Mouse (Mus musculus): ENCODE results near the gene Rpl12.
A peak's percentile ranks its signal among the peaks of the same experiment; 100 is the strongest.

Rpl12 gene

DNA sequence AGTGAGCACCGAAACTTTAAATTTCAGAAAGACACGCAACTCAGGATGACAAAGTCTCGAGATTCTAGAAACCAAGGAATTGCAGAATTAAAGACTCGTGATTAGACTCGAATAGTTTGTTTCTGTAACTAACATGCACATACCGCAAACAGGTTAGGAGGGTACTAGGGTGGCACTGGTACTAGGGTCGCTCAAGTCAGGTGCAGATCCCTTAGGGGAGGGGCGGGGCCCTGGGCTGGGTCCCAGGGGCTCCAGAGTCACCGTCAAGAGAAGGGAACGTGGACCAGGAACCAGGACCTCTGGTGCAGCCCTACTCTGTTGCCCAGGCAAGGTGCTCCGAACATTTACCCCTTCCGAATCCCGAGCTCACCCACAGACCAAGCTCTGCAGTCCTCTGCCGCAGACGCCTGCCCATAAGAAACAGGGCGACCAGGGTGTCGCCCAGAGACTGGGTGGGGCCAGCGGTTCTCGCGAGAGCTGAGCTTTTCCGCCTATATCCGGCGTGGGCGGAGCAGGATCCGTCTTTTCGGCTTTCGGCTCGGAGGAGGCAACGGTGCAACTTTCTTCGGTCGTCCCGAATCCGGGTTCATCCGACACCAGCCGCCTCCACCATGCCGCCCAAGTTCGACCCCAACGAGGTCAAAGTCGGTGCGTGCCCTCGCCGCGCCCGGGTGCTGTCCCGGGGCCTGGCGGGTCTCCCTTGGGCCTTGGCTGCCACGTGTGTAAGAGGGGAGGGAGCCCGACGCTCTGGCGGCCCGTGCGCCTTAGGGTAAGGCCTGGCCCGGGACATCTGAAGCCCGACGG, at the start of gene Rpl12, which contains the start of gene Lrsam1:
Gene Rpl12 (plus strand): TSS at position 368 of the 804 bp plus-strand sequence.
Gene Lrsam1 (minus strand): TSS at position 423 of the 804 bp plus-strand sequence.
- DNase-seq (ENCODE audit: extremely low spot score), result peak; percentile 95

DNA sequence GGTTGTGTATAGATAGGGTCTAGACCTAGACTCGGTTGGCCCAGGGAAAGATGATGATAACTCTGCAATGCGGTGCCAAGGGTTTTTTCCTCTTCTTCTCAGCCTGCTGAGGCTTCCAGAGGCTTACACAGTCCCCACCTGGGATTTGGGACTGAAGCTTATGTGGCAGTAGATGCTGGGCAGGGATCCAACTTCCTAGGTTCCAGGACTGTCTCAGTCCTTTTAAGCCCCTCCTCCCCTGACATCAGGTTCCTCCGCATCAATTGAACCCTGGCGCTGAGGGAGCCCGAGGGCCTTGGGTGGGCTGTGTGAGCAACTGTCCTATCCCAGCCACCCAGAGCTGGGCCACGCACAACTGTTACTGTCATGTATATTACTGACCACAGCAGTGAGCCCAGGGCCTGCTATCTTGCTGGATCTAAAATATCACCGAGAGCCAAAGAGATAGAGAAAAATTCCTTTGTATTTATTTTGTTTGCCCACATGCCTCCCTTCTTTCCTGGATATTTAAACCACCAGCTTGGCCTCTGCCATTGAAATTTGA, 49.6 kb upstream of the Rpl12 start:
- DNase-seq (ENCODE audit: extremely low spot score), result no peak

DNA sequence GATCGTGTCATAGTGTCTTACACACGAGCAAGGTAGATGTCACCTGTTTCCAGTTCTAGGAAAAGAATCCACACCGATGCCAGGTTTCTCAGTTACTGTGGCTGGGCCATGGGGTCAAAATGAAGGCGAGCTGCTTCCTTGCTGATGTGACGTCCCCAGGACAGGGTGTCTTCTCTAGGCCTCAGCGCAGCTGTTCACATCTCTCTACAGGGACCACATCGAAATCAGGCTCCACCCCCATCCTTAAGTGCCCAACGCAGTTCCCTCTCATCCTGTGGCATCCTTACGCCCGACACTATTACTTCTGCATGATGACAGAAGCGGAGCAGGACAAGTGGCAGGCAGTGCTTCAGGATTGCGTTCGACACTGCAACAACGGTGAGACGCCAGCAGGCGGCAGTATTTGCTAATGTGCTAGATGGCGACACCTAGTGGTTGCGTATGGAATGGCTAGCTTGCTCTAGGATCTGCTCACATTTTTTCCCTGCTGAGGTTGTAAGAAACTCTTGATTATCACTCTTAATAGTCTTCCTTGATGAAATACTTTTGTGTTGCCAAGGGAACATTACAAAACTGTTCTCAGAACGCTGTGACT, 49.1 kb upstream of the Rpl12 start:
- DNase-seq (ENCODE audit: extremely low spot score), result peak; percentile 83

DNA sequence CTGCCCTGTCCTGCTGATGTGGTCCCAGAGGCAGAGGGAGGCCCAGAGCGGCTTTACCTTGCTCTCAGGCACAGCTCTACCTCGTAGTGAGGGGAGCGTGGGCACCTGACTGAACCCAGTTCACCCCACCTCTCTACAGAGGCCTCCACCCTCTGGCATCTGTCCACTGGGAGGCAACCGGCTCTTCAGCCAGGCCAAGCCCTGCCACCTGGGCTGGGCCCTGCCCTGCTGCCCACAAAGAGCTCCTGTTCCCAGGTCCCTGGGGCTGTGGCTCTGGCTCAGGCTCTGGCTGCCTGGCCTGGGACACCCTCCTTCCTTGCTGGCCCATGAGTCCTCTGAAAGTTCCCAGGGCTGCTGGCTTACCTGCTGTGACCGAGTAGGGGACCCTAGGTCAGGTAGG, 47.0 kb upstream of the Rpl12 start:
- DNase-seq (ENCODE audit: extremely low spot score), result no peak

DNA sequence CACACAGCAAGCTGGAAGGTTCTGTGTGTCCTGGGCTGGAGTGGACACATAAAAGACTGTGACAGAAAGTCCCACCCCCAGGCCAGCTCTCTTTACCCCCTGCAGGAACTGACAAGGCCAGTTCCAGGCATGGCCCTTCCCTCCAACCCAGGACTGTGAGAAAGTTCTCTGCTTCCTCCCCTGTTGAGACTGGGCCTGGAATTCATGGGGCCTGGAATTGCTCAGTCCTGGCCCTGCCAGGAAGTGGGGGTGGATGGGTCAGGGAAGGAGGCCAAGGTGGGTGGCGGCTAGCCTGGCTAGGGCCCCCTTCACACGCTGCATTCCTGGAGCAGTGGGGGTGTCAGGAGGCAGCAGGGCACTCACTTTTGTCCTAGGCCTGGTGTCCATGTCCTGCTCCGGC, 46.5 kb upstream of the Rpl12 start:
- DNase-seq (ENCODE audit: extremely low spot score), result peak; percentile 41

DNA sequence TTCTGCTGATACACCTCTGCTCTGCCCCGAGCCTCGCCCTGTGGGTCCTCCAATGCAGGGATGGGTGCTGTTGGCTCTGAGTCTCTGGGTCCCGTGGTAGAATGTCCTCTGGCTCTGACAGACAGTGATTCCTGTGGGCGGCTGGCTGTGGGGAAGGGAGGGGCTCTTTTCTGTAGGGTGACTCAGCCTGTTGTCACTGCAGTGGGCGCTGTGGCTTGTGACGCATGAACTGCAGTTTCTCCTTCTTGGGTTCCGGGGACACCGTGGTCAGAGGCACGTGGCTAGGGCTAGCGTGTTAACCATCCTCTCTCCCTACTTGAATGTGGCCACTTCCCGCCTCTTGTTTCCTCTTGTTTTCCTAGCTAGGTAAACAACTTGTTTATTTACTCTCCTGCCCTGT, 43.8 kb upstream of the Rpl12 start:
- no peak for DNase-seq (ENCODE audit: extremely low spot score)

DNA sequence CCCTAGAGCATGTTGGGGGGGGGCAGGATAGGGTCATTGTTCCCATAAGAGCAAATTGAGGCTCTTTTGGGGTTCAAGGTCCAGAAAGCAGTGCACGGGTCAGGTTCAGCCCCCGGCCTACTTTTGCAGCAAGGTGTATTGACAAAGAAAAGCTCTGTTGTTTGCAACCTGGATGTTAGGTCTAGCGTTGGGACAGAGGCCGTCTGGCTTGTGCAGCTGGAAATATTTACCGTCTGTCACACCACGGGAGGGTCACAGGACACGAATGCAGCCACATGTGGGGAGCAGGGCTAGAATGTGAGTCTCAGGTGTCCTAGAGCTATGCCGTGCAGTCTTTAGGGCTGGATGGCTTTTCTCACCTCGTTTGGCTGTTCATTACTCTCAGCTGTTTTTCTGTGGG, 43.0 kb upstream of the Rpl12 start:
- no peak for DNase-seq (ENCODE audit: extremely low spot score)

DNA sequence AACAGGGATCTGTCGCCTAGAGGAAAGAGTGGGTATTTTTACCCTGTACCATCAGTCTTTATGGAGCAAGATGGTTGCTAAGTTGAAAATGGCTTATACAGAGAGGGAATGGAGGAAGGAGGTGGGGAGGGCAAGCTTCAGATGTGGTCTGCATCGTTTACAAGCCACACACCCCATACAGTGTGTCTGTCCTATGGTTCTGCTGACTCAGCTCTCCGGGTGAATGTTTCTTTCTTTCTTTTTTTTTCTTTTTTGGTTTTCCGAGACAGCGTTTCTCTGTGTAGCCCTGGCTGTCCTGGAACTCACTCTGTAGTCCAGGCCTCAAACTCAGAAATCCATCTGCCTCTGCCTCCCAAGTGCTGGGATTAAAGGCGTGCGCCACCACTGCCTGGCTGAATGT, 40.1 kb upstream of the Rpl12 start:
- DNase-seq (ENCODE audit: extremely low spot score), result no peak

DNA sequence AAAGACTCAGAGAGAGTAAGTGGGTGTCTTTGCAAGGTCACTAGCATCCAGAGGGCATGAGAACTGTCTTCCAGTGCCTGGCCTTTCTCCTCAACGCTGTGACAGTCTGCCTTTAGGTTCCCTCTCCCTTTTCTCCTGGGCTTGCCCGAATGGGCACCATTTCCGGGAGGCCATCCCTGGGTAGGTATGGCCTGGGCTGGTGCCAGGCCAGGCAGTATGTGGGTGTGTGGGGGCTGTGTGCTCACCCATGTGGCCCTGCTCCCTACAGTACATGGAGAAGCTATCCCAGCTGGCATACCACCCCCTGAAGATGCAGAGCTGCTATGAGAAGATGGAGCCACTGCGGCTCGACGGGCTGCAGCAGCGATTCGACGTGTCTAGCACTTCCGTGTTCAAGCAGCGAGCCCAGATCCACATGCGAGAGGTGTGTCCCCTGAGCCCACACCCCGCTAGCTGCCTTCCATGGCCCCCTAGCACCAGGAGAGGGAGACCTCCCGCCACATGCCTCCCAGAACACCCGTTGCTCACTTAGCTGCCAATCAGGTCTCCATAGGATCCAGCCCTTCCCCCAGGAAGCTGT, 39.5 kb upstream of the Rpl12 start:
- DNase-seq (ENCODE audit: extremely low spot score), result no peak

DNA sequence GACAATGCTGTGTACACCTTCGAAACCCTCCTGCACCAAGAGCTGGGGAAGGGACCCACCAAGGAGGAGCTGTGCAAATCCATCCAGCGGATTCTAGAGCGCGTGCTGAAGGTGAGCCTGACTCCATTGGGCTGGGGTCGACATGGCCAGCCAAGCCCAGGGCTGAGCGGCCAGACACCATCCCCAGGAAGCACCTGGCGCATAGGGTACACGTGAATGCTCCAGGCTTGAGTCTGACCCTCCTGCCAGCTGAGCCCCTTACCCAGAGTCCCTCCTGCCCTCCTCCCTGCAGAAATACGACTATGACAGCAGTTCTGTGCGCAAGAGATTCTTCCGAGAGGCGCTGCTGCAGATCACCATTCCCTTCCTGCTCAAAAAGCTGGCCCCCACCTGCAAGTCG, 38.8 kb upstream of the Rpl12 start:
- no peak for DNase-seq (ENCODE audit: extremely low spot score)

DNA sequence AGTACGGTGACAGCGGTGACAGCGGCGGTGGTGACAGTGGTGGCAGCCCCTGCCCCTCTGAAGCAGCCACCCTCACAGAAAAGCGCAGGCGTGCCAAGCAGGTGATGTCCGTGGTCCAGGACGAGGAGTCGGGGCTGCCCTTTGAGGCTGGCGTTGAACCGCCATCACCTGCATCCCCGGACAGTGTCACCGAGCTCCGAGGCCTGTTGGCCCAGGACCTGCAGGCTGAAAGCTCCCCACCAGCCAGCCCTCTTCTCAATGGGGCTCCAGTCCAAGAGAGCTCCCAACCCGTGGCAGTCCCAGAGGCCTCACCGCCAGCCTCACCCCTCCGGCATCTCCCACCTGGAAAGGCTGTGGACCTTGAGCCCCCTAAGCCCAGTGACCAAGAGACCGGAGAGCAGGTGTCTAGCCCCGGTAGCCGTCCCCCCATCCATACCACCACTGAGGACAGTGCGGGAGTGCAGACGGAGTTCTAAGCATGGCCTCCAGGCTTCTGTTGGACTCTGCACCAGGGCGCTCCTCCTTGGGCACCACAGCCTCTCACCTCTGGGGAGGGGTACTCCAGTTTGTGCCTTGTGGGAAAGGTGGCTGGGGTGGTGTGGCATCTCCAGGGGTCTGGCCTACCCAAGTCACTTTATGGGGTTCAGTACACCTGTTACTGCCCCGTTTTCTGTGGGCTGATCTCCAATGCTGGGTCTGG, 37.7 kb upstream of the Rpl12 start:
- no peak for DNase-seq (ENCODE audit: extremely low spot score)

DNA sequence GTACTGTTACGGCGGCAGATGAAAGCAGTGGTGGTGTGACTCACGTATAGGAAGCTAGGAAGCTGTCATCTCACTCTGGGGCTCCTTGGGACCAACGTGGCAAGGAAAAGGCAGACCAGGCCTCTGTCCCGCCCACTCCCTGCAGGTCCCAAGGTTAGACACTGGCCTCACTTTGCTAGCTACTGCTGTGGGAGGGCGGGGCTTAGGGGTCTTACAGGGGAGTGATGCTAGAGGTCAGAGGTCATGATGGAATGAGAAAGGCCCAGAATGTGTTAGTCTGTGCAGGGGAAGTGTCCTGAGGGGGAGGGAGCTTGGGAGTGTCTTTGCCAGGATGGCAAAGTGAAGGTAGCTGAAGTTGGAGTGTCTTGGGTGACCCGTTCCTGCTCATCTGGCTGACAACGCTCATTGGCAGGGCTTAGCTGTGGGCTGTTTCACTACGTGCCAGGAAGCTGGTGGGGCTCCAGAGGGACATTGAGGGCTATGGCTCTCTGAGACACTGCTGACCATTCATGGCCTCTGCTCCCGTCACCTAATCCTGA, 37.0 kb upstream of the Rpl12 start:
- no peak for DNase-seq (ENCODE audit: extremely low spot score)

DNA sequence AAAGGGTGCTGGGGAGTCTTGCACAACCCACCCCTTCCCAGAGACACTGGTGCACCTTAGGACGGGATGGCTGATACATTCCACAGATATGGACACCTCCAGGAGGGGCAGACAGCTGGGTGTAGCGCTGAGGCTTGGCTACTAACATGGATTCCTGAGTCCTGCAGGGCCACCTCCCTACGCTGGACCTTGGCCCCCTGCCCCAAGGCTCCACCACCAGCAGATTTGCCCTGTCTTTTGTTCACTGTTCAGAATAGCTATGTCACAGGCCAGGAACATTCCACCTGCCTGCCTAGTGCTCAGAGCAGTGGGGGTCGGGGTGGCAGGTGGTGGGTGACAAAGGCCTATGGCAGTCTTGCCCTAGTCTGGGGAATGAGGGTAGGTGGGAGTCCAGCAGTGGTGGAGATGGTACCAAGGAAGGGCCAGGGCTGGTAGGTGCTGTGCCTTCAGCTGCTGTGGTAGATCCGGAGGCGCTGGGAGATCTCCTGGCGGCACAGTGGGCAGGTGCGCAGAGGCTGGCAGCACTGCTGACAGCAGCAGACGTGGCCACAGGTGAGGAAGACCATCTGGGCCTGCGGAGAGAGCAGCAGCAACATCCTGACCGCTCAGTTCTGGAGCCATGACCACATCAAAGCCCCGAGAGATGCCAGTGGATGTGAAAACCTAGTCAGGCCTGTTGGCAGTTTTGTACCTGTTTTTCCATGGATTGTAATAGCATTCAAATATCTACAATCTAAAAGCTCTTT, 34.9 kb upstream of the Rpl12 start:
- DNase-seq (ENCODE audit: extremely low spot score), result no peak

DNA sequence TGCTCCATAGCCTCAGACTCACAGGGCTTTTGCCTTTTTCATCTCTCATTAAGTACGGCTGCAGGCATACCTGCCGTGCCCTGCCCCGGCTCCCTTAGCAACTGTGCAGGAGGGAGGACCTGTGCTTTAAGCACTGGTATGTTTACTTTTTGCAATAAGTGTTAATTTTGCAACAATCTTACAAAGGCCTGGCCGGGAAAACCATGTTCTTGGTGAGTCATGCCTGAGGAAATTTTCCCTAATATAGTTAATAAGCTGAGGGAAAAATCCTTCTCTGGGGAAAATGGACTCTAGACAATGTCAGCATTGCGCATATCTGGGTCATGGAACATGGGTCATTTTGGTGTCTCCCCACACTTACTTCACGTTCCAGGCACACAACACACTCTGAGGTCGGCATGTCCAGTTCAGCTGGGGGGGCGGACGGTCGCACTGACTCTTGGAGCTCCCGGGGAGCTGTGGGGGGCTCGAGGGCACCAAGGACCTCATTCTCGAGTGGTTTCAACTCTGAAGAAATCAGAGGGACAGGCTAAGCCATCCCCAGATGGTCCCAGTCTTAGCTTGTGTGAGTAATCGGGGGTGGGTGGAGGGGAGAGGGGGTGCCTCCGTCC, 33.6 kb upstream of the Rpl12 start:
- no peak for DNase-seq (ENCODE audit: extremely low spot score)

DNA sequence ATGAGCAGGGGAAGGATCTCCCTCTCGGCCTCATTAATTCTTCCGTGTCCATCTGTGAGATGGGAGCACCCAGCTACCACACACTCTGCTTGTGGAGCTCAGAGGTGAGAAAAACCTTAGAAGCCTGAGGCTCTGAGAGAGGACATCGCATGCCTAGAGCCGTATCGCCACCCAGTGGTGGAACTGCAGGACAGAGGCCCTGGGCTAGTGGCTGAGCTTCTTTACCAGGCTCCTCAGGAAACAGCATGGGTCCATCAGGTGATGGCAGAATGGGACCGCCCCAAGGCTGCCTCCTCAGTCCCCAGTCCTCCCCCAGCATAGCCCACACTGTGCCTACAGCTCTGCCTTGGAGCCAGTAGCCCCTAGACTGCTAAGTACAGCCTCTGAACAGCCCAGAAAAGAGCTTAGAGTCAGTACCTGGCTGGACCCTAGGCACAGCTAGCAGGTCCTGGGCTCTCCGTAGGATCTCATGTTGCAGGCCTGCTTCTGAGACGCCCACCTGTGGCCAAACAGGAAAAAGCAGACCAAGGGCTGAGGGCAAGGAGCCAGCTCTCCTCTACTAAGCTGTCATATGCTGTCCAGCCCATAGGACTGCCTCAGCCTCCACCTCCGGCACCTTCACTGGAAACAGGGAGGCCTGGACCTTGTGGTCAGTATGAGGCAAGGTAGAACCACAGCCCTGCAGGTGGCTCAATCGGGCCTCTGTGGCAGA, 33.0 kb upstream of the Rpl12 start:
- DNase-seq (ENCODE audit: extremely low spot score), result peak; percentile 53

DNA sequence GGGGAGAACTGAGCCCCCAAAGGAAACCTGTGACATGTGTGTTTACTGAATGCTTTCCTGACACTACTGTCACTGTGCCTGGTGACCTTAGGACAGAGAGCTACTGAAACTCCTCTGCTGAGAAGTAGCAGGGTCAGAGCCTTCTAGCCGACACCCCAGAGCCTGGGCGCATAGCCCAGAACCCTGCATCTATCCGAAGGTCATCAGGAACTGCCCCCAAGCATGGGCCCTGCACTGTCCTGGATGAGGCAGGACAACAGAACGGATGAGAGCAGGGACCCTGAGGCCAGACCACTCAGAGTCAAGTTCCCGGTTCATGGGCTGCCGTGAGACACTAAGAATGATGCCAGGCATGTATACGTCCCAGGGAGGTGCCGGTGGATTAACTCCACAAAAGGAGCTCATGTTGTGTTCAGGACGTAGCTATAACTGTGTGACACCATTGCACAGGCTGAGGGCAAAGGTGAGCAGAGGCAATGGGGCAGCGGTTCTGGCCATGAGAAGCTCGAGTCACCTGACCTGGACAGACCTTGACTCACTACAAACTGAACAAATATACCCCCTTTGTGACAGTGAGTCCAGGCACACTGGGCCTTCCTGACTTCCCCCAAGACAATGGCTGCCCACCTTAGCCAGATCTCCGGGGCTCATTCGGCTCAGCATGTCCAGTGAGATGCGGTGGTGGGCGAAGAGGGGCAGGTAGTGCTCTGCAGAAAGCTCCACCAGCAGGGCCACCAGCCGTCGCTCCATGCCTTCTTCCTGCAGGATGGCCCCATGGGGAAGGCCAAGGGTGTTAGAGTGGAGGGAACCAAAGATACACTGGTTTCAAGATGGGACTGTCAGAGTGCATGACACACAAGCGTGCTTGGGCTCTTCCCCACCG, 32.2 kb upstream of the Rpl12 start:
- no peak for DNase-seq (ENCODE audit: extremely low spot score)

DNA sequence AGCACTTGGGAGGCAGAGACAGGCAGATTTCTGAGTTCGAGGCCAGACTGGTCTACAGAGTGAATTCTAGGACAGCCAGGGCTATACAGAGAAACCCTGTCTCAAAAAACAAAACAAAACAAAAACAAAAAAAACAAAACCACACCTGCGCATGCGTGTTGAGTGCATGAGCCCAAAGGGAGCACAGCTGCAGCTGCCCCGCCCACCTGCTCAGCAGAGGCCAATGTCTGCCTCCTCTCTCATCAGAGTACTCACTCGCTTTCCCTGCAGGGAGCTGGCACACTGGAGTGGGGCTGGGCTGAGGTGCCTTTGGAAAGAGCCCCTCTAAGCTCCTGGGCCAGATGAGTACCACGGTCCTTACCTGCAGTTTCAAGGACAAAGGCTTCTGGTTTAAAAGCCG, 29.6 kb upstream of the Rpl12 start:
- DNase-seq (ENCODE audit: extremely low spot score), result no peak

DNA sequence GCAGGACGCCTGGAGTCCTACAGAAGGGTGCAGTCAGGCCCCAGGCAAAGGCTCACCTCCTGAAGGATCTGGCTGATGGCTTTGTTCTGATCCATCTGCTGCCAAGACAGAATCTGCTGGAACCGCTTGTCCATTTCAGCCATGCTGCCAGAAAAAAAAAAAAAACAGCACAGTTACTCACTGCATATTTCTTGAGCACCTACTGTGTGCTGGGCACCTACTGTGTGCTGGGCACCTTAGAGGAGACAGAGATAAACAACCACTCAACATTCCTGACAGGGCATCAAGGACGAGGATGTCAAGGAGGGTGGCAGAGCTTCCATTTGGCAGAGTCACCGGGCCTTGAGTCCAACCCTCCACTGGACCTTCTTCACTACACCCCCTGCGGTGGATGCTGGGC, 22.6 kb upstream of the Rpl12 start:
- no peak for DNase-seq (ENCODE audit: extremely low spot score)

DNA sequence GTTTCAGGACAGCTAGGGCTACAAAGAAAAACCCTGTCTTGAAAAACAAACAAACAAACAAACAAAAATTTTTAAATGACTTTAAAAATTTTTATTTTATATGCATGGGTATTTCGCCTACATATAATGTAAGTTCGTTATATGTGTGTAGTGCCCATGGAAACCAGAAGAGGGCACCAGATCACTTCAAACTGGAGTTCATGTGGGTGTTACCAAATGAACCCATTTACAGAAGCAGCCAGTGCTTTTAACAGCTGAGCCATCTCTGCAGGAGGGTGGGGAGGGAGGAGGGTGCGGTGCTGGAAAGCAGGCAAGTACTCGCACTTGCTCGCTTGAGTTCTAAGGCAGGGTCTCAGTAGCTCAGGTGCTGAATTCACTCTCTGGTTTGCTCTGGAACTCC, 21.9 kb upstream of the Rpl12 start:
- no peak for DNase-seq (ENCODE audit: extremely low spot score)
